Mouse (Mus musculus): ENCODE measurements around the gene Taf4. TPM values are rescaled to one million over a fixed set of nuclear protein-coding genes. Genes with fewer than 3 reads are reported as not detected.

The Taf4 gene
- 4.5 and 6.1 TPM in 2 replicates for polyA plus RNA-seq (2012; rRNA removed)

GRCm38 (mm10) chr2:179976628-179977343 is at the start of gene Taf4:
Gene Taf4, minus strand, starts transcription at chr2:179976646.

GRCm38 (mm10) chr2:180024401-180025098 is 48.1 kb upstream of the Taf4 start, which contains the start of gene Lsm14b:
Gene Lsm14b, plus strand, starts transcription at chr2:180024987.

Other genes starting within 250 kb of the Taf4 start
- 10.6 and 11.5 TPM in 2 replicates for gene Lsm14b, start 48.3 kb upstream of the Taf4 start, polyA plus RNA-seq (2012; rRNA removed)
- 154 and 167 TPM in 2 replicates for gene Psma7, start 65.8 kb upstream of the Taf4 start, polyA plus RNA-seq (2012; rRNA removed)
- gene Ss18l1, start 65.9 kb upstream of the Taf4 start, polyA plus RNA-seq (2012; rRNA removed) = 1.1 TPM in 2 replicates
- 8.4 and 8.8 TPM in 2 replicates for gene Mtg2, start 93.9 kb upstream of the Taf4 start, polyA plus RNA-seq (2012; rRNA removed)
- not detected in 2 replicates for gene Hrh3, start 127.8 kb upstream of the Taf4 start, polyA plus RNA-seq (2012; rRNA removed)
- gene Osbpl2, start 142.7 kb upstream of the Taf4 start, polyA plus RNA-seq (2012; rRNA removed) = 4.9 and 5.1 TPM in 2 replicates
- gene Adrm1, start 194.8 kb upstream of the Taf4 start, polyA plus RNA-seq (2012; rRNA removed) = 43.6 and 50.1 TPM in 2 replicates
- 2.6 and 2.8 TPM in 2 replicates for gene Lama5, start 249.2 kb upstream of the Taf4 start, polyA plus RNA-seq (2012; rRNA removed)